Mouse (Mus musculus): ENCODE data around the gene Gca. TPM values are rescaled to one million over a fixed set of nuclear protein-coding genes. Genes with fewer than 3 reads are reported as not detected.

Gca gene
- total and polyA plus RNA-seq, 3 experiments = 6.2 to 17.9 TPM; not detected in 1

DNA sequence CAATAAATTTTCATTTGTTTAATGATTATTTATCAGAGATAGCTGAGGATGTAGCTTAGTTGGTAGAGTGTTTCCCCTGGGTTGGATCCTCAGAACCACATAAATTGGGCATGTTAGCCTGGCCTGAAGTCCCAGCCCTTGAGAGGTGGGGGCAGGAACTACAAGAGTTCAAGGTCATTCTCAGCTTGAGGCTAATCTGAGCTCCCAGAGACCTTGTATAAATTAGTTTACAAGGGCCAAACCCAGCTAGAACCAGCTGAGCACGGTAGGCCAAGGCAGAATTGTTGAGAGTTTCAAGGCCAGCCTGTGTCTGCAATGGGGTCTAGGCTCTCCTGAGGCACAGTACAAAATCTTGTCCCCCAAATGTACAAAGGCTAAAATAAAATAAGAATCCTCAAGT lies 1.5 kb downstream of the Gca start:
- Histone ChIP-seq H3K27me3 (ENCODE audit: control insufficient read depth in 1 of 2, insufficient read depth in 2 of 2, low read length in 2 of 2) (no peaks in the 10 kb centered on the region), H3K27ac (ENCODE audit: control insufficient read depth, low read depth, low read length) (no peak overlapping the region), H3K4me1 (ENCODE audit: control insufficient read depth in 1 of 2, insufficient read depth in 2 of 2, low read length in 2 of 2) (peaks cover 7 to 15% of the 10 kb centered on the region in 2 experiments), H3K4me3 (ENCODE audit: control insufficient read depth in 1 of 2, insufficient read depth in 1 of 2, low read depth in 2 of 2, low read length in 2 of 2) (peak overlapping the region in 1 of 2 experiments; percentile 99; a peak in 1 of 4 replicates), H3K79me2 (ENCODE audit: control insufficient read depth, insufficient read depth, low read length, poor library complexity) (peaks cover 5% of the 10 kb centered on the region), H3K36me3 (ENCODE audit: control insufficient read depth in 1 of 2, insufficient read depth in 2 of 2, low read length in 2 of 2) (peaks cover 0 to 14% of the 10 kb centered on the region in 2 experiments; a peak in 2 of 4 replicates), H3K9ac (ENCODE audit: control insufficient read depth, low read depth, low read length, poor library complexity, severe bottlenecking) (no peak overlapping the region), H3K9me3 (replicated peaks; ENCODE audit: insufficient read depth, low read length) (no peaks in the 10 kb centered on the region)
- DNase-seq (ENCODE audit: low read depth, low spot score) = no peak
- TF ChIP-seq MAFK (IDR thresholded peaks at IDR 0.05; ENCODE audit: borderline replicate concordance, low read depth, low read length) (no peak), ZC3H11A (IDR thresholded peaks at IDR 0.05; ENCODE audit: low read depth, low read length) (no peak), BHLHE40 (IDR thresholded peaks at IDR 0.05; ENCODE audit: borderline replicate concordance, low read depth, low read length) (no peak), POLR2AphosphoS2 (IDR thresholded peaks at IDR 0.05; ENCODE audit: low read length) (no peak), MAX (IDR thresholded peaks at IDR 0.05; ENCODE audit: low read length) (no peak), UBTF (IDR thresholded peaks at IDR 0.05; ENCODE audit: borderline replicate concordance, insufficient read depth, low read depth, low read length) (no peak), MEF2A (IDR thresholded peaks at IDR 0.05; ENCODE audit: extremely low read depth, insufficient replicate concordance, low read depth, low read length, poor library complexity, severe bottlenecking) (no peak), GABPA (IDR thresholded peaks at IDR 0.05; ENCODE audit: low read depth, low read length) (no peak)

DNA sequence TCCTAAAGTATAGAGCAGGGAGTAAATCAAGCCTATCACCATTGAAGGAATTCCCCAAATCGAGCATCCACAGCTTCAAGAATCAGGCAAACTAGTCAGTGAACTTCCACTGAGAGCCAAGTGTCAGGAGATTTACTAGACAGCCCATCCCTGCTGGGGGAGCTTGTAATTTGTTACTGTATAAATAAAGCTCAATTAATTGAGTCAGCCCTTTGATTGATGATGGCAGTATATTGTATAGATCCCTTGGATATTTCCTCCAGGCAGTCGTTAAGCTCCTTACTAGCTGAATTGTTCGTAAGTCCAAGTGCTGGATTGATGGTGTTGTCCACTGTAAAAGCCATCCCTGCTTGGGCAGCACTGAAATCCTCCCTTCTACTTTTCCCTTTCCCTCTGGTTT lies 5.8 kb downstream of the Gca start:
- no peak overlapping the region for H3K9ac ChIP-seq (ENCODE audit: control insufficient read depth, low read depth, low read length, poor library complexity, severe bottlenecking)
- no peak overlapping the region for H3K4me3 ChIP-seq (ENCODE audit: control insufficient read depth in 1 of 2, insufficient read depth in 1 of 2, low read depth in 2 of 2, low read length in 2 of 2)
- H3K4me1 ChIP-seq (ENCODE audit: control insufficient read depth in 1 of 2, insufficient read depth in 2 of 2, low read length in 2 of 2) = peaks cover 6 to 17% of the 10 kb centered on the region in 2 experiments
- no peaks in the 10 kb centered on the region for H3K9me3 ChIP-seq (replicated peaks; ENCODE audit: insufficient read depth, low read length)
- TF ChIP-seq MAZ (IDR thresholded peaks at IDR 0.05; ENCODE audit: low read depth, low read length) = no peak
- TF ChIP-seq GATA1 (IDR thresholded peaks at IDR 0.05; ENCODE audit: low read depth, low read length) = no peak
- TF ChIP-seq UBTF (IDR thresholded peaks at IDR 0.05; ENCODE audit: borderline replicate concordance, insufficient read depth, low read depth, low read length) = no peak
- TF ChIP-seq JUND (IDR thresholded peaks at IDR 0.05; ENCODE audit: low read depth, low read length) = no peak
- TF ChIP-seq POLR2A (IDR thresholded peaks at IDR 0.05; ENCODE audit: control insufficient read depth in 1 of 2, insufficient read depth in 1 of 2, low read depth in 1 of 2, low read length in 2 of 2, poor library complexity in 1 of 2) = no peak
- no peak for TF ChIP-seq ELF1 (IDR thresholded peaks at IDR 0.05; ENCODE audit: low read depth, low read length)
- no peak for TF ChIP-seq CTCF (IDR thresholded peaks at IDR 0.05 in 2 of 3, conservative IDR thresholded peaks at IDR 0.05 in 1 of 3; ENCODE audit: control insufficient read depth in 1 of 3, insufficient read depth in 1 of 3, low read depth in 2 of 3, low read length in 3 of 3, poor library complexity in 1 of 3, severe bottlenecking in 1 of 3)
- no peak for TF ChIP-seq TAL1 (IDR thresholded peaks at IDR 0.05; ENCODE audit: low read length)
- no peak for TF ChIP-seq E2F4 (IDR thresholded peaks at IDR 0.05; ENCODE audit: borderline replicate concordance, low read depth, low read length)
- no peak for TF ChIP-seq TBP (IDR thresholded peaks at IDR 0.05; ENCODE audit: low read depth, low read length)
- TF ChIP-seq NRF1 (IDR thresholded peaks at IDR 0.05; ENCODE audit: insufficient read depth, low read depth, low read length, poor library complexity, severe bottlenecking) = no peak
- DNase-seq (ENCODE audit: low read depth, low spot score) = no peak
- peaks cover 3% of the 10 kb centered on the region for H3K79me2 ChIP-seq (ENCODE audit: control insufficient read depth, insufficient read depth, low read length, poor library complexity)
- H3K36me3 ChIP-seq (ENCODE audit: control insufficient read depth in 1 of 2, insufficient read depth in 2 of 2, low read length in 2 of 2) = peaks cover 0 to 19% of the 10 kb centered on the region in 2 experiments
- H3K27me3 ChIP-seq (ENCODE audit: control insufficient read depth in 1 of 2, insufficient read depth in 2 of 2, low read length in 2 of 2) = no peaks in the 10 kb centered on the region
- H3K27ac ChIP-seq (ENCODE audit: control insufficient read depth, low read depth, low read length) = no peak overlapping the region

Data from MEL (cell line).